Mouse (Mus musculus) lung, postnatal 10 days (tissue): Measurements from ENCODE around the gene Ankdd1b.

Experiments
- DNase-seq: peaks from one replicate; pipeline ENCODE4 v3.0.0; 2021

Gene Ankdd1b

DNA sequence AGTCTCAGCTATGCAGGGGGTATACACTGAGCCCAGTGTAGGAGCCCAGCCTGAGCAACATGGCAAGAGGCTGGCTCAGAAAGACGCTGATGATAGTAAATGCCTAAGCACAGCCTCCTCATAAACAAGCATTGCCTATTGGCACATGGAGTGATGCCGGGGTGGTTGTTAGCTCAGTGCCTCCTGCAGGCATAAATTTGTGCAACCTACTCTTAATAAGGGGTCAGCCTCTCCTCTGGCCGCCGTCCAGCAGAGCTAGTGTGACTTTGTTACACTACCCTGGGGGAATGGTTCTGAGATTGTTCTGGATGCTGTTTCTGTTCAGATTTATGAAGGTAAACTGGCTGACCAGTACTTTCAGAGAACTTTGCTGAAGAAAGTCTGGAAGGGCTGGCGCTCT is 69.7 kb downstream of the Ankdd1b start:
- no peak for DNase-seq

- DNase-seq: no peak
These were observed 81.7 kb downstream of the Ankdd1b start for GRCm38 (mm10) chr13:96389301-96389700.

DNA sequence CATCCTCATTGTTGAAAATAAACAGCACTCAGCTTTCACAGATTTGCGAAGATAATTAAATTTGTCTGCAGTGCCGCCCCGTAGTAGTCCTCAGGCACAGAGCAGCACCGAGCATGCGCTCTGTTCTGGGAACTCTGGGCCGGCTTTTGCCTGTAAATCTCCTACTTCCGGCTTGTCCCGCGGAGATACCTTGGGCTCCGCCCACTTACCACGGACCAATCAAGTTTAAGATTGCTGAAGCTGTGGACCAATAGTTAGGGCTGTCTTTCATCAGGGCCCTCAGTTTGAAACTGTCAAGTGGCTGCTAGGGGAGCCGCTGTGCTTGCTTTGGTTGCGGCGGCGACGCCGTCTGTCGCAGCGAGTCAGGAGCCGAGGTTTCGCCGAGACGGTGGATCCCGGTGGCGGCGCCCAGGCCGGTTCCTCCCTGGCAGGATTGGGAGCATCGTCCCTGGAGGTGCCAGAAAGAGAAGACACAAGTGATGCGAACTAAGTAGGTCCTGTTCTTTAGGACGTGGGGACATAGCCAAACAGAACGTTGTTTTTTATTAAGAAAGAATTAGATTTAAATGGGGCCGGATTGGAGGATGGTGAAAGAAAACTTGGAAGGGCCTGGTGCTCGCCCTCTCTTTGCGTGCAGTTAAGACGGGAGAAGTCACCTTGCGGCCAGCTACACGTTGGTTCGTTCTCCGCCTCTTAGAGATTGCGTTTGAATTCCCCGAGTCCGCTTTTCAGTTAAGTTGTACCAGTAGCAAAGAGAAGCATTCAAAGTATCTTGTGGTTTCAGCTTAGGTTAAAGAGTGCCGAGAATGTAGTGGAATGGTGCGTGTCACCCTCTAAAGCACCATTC is 82.7 kb downstream of the Ankdd1b start, which contains the start of gene Poc5:
TSS of gene Poc5 (plus strand) at position 253 of the 847 bp plus-strand sequence.
- peak; percentile 99 for DNase-seq

DNA sequence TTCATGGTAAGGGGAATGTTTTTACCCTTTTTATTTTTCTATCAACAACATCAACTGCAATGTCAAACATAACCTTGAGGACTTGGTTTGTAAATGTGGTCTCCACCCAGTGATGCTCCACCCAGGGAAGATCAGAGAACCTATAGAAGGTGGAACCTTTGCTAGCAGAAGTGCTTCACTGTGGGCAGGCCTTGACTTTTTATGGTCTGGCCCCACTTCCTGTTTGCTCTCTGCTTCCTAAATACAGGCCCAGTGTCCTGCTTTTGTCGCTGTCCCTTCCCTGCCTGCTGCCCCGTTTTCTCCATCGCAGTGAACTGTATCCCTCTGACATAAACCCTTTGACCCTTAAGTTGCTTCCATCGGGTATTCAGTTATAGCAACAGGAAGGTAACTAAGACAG is 93.1 kb downstream of the Ankdd1b start:
- DNase-seq: no peak

DNA sequence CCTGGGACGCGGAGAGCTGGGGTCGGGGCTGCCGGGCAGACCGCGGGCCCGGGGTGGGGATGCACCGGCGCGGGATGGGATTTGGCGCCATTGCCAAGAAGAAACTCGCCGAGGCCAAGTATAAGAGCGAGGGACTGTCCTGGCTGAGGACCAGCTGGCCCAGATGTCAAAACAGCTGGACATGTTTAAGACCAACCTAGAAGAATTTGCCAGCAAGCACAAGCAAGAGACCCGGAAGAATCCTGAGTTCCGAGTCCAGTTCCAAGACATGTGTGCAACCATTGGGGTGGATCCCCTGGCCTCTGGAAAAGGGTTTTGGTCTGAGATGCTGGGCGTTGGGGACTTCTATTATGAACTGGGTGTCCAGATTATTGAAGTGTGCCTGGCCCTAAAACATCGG is 94.1 kb downstream of the Ankdd1b start:
- peak; percentile 53 for DNase-seq

- DNase-seq: peak; percentile 18
These were observed 95.5 kb downstream of the Ankdd1b start for GRCm38 (mm10) chr13:96375519-96375918.
